Mouse (Mus musculus) myocyte (in vitro differentiated cells): ENCODE data around the gene Aen.

ENCODE experiments used
- CEBPB ChIP-seq: IDR thresholded peaks from 2 replicates; pipeline ENCODE4 v1.6.1; 2011; ENCODE audit warnings: mild to moderate bottlenecking, moderate library complexity; ENCODE audit not compliant: poor library complexity, insufficient read depth, severe bottlenecking
- MYOD1 ChIP-seq, 3 experiments: IDR thresholded peaks; one replicate each; pipeline ENCODE4 v1.6.1; 2011; ENCODE audit warnings: control low read depth in 2 of 3, low read depth in 2 of 3, mild to moderate bottlenecking in 2 of 3, moderate library complexity in 1 of 3; ENCODE audit not compliant: insufficient read length in 2 of 3, control insufficient read depth in 1 of 3
- MYOG ChIP-seq, 3 experiments: IDR thresholded peaks; one replicate each; pipeline ENCODE4 v1.6.1; 2011; ENCODE audit warnings: control low read depth in 2 of 3, low read depth in 2 of 3, mild to moderate bottlenecking in 2 of 3; ENCODE audit not compliant: insufficient read length in 2 of 3, control insufficient read depth in 1 of 3, insufficient read depth in 1 of 3
- POLR2A ChIP-seq: IDR thresholded peaks from one replicate; pipeline ENCODE4 v1.6.1; 2011; ENCODE audit warnings: low read depth, mild to moderate bottlenecking, control low read depth, moderate library complexity; ENCODE audit not compliant: insufficient read length
- POLR2AphosphoS2 ChIP-seq: IDR thresholded peaks from one replicate; pipeline ENCODE4 v1.6.1; 2011; ENCODE audit warnings: low read depth, control low read depth; ENCODE audit not compliant: insufficient read length
- USF1 ChIP-seq: IDR thresholded peaks from one replicate; pipeline ENCODE4 v1.6.1; 2011; ENCODE audit warnings: low read depth, mild to moderate bottlenecking, control low read depth, moderate library complexity

DNA sequence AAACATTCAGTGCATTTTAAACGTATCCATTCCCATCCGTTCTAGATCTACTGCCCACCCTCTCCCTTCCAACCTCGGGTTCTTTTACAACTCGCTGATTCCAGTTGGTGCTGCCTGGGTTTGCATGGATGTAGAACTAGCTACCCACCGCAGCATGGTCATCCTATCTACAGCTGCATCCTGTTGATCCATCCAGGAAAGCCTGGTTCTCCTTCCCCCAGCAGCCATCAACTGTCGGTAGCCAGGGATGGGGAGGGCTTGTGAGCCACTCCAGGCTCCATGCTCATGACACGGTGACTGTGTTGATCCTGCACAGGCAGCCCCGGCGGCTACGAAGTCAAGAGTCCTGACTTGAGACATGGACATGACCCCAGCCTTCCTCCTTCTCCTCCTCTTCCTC is 1.7 kb upstream of the Aen start:
- no peak for TF ChIP-seq MYOG (IDR thresholded peaks at IDR 0.05; ENCODE audit: control insufficient read depth in 1 of 3, insufficient read depth in 1 of 3, insufficient read length in 2 of 3, low read depth in 2 of 3)
- TF ChIP-seq POLR2A, result no peak
- no peak for TF ChIP-seq USF1
- TF ChIP-seq POLR2AphosphoS2, result no peak
- TF ChIP-seq CEBPB, result no peak
- TF ChIP-seq MYOD1 (IDR thresholded peaks at IDR 0.05; ENCODE audit: control insufficient read depth in 1 of 3, insufficient read length in 2 of 3, low read depth in 2 of 3), result no peak
